8 mouse cellular contexts compared by ENCODE assay signal in the genomic region with DNA sequence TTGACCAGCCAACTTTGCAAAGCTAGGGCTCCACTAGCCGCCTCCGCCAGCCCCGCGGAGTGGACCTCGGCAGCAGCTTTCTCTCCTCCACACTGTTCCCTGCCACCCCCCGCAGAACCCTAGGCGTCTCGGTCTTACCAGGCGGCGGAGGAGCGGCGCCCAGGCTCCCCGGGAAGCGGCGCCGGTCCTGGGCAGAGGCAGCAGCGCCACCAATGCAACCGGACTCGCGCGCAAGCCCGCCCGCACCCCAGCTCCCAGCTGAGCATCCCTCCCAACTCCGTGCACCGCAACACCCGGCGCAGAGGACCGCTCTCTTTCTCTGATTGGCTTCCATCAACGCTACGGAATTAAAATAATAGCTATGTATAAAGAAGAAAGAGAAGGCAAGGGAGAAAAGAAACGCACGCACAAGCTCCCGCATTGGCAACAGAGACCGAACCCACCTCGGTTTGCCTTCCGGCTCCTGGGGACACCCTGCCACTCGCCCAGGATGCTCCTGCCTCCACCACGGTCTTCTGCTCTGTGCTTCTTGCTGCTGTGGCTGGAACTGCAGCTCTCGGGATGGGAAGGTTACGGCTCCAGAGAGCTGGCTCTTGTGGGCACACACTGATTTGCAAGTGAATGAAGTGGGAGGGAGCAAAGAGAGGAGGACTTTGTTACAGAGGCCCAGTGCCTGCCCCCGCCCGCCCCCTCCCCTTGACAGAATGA. TPM values are rescaled to one million over a fixed set of nuclear protein-coding genes. Genes with fewer than 3 reads are reported as not detected.
DNase-seq lines count a peak whose midpoint lies in the region; ATAC-seq and TF ChIP-seq lines count a peak whose summit lies in the region.

A gene (minus strand): TSS at position 605 of the 708 bp plus-strand sequence.

- H3K4me2 ChIP-seq in heart, embryonic 14.5 days (ENCODE audit: low read length), result peak within 1 kb of the TSS; percentile 95
- H3K4me2 ChIP-seq in neural tube, embryonic 13.5 days, result peak within 1 kb of the TSS; percentile 89

- no peaks in the 10 kb centered on the region for H3K36me3 ChIP-seq in heart, embryonic 14.5 days (ENCODE audit: control insufficient read depth, insufficient read depth, low read length)
- H3K36me3 ChIP-seq in neural tube, embryonic 13.5 days, result no peaks in the 10 kb centered on the region

- H3K4me3 ChIP-seq in cortical plate, adult 2 months (ENCODE audit: insufficient read depth, low read length), result peak within 1 kb of the TSS; percentile 56
- H3K4me3 ChIP-seq in heart, embryonic 14.5 days (ENCODE audit: control insufficient read depth in 1 of 2, insufficient read depth in 1 of 2, low read depth in 1 of 2, low read length in 2 of 2), result peak within 1 kb of the TSS; percentile 54 to 64
- peak within 1 kb of the TSS; percentile 68 for H3K4me3 ChIP-seq in neural tube, embryonic 13.5 days

- 0 out of 2 replicates have a peak, but pooled peaks cover 9% of the 10 kb centered on the region for H3K27me3 ChIP-seq in heart, embryonic 14.5 days (ENCODE audit: control insufficient read depth, insufficient read depth, low read length)
- peaks cover 10% of the 10 kb centered on the region; the same call in 1 of the 2 replicates for H3K27me3 ChIP-seq in neural tube, embryonic 13.5 days

- TF ChIP-seq CTCF in cortical plate, adult 2 months (IDR thresholded peaks at IDR 0.05; ENCODE audit: extremely low read depth, insufficient read depth, low read length), result peak; percentile 4; the same call in 1 of the 2 replicates

- peak; percentile 81 for ATAC-seq in heart, embryonic 14.5 days (ENCODE audit: insufficient number of reproducible peaks, insufficient read depth, low FRiP score, low read depth)
- ATAC-seq in neural tube, embryonic 13.5 days (ENCODE audit: low read depth), result peak; percentile 93

- under 1% methylated on average over 42 of the region's 42 CpGs for WGBS in heart, embryonic 14.5 days
- 0% methylated on average over 41 of the region's 42 CpGs for WGBS in neural tube, embryonic 13.5 days

- TF ChIP-seq POLR2A in cortical plate, adult 2 months (IDR thresholded peaks at IDR 0.05; ENCODE audit: extremely low read depth, insufficient read depth, low read length), result peak; percentile 78; the same call in 1 of the 2 replicates

- H3K4me1 ChIP-seq in cortical plate, adult 2 months (ENCODE audit: control insufficient read depth, insufficient read depth, low read length), result peaks cover 2% of the 10 kb centered on the region; the same call in 1 of the 2 replicates
- peaks cover 0 to 8% of the 10 kb centered on the region in 2 experiments for H3K4me1 ChIP-seq in heart, embryonic 14.5 days (ENCODE audit: control insufficient read depth in 2 of 2, insufficient read depth in 2 of 2, low read length in 2 of 2)
- H3K4me1 ChIP-seq in neural tube, embryonic 13.5 days (replicated peaks), result peaks cover 38% of the 10 kb centered on the region

- no peaks in the 10 kb centered on the region for H3K9me3 ChIP-seq in heart, embryonic 14.5 days (ENCODE audit: control insufficient read depth, low read length)
- H3K9me3 ChIP-seq in neural tube, embryonic 13.5 days, result no peaks in the 10 kb centered on the region

- peak; percentile 27 for DNase-seq in ovary, postnatal 36 days (ENCODE audit: low spot score)
- no peak for DNase-seq in ovary, postnatal 10 days (ENCODE audit: low spot score)
- peak; percentile 78 for DNase-seq in kidney, postnatal 10 days
- DNase-seq in liver, result peak; percentile 7
- DNase-seq in thymus, postnatal 25 days, result no peak

- peak within 1 kb of the TSS; percentile 70 for H3K9ac ChIP-seq in heart, embryonic 14.5 days (ENCODE audit: low read length)
- H3K9ac ChIP-seq in neural tube, embryonic 13.5 days, result peak within 1 kb of the TSS; percentile 81

- H3K27ac ChIP-seq in cortical plate, adult 2 months (ENCODE audit: insufficient read depth, low read length), result peak within 1 kb of the TSS; percentile 12; the same call in 1 of the 2 replicates
- H3K27ac ChIP-seq in heart, embryonic 14.5 days (replicated peaks in 1 of 2; ENCODE audit: control insufficient read depth in 1 of 2, insufficient read depth in 1 of 2, low read depth in 2 of 2, low read length in 2 of 2), result peak within 1 kb of the TSS in 1 of 2 experiments; percentile 53; a peak in 1 of 4 replicates
- H3K27ac ChIP-seq in neural tube, embryonic 13.5 days (replicated peaks), result peak within 1 kb of the TSS; percentile 88

RNA-seq across cellular contexts. Expression of the gene that starts here (rescaled TPM):
- polyA plus RNA-seq in cortical plate, adult 2 months (2012; rRNA removed), result 7.0 and 7.5 TPM in 2 replicates
- 1.5 and 2.0 TPM in 2 replicates for polyA plus RNA-seq in heart, embryonic 14.5 days (2014; fragmentation: Nextera tagmentation; extraction: Ambion mirVana)
- 16.8 and 19.6 TPM in 2 replicates for polyA plus RNA-seq in neural tube, embryonic 13.5 days (2015; fragmentation: Nextera tagmentation; extraction: Ambion mirVana)

Comparison
In these comparisons a context has a peak if more than half of its experiments do, and no peak if none do; other contexts are left out.
1. DNase-seq: peak in ovary, postnatal 36 days (single experiment), kidney, postnatal 10 days (single experiment) and liver (single experiment); none in ovary, postnatal 10 days (single experiment) and thymus, postnatal 25 days (single experiment).
2. Peak in every context shown above with its lines, with median percentiles within 50 percentile points of each other: H3K4me3 ChIP-seq.